Mouse (Mus musculus): Measurements from ENCODE around the gene Urb1.

The Urb1 gene

GRCm38 (mm10) chr16:90809975-90810715, at the start of gene Urb1:
Urb1 (minus strand) TSS chr16:90810413.
- DNase-seq (ENCODE audit: low read depth, low spot score) = peak; percentile 93

- DNase-seq (ENCODE audit: low read depth, low spot score) = no peak
Observed at GRCm38 (mm10) chr16:90858206-90858605, 48.0 kb upstream of the Urb1 start.

GRCm38 (mm10) chr16:90856552-90857200, 46.5 kb upstream of the Urb1 start:
- no peak for DNase-seq (ENCODE audit: low read depth, low spot score)

GRCm38 (mm10) chr16:90851621-90852334, 41.6 kb upstream of the Urb1 start:
- DNase-seq (ENCODE audit: low read depth, low spot score) = no peak

GRCm38 (mm10) chr16:90850881-90851280, 40.7 kb upstream of the Urb1 start:
- no peak for DNase-seq (ENCODE audit: low read depth, low spot score)

- DNase-seq (ENCODE audit: low read depth, low spot score) = no peak
Observed at GRCm38 (mm10) chr16:90849262-90849661, 39.0 kb upstream of the Urb1 start.

- DNase-seq (ENCODE audit: low read depth, low spot score) = no peak
Observed at GRCm38 (mm10) chr16:90848697-90849096, 38.5 kb upstream of the Urb1 start.

GRCm38 (mm10) chr16:90845591-90845990, 35.4 kb upstream of the Urb1 start:
- no peak for DNase-seq (ENCODE audit: low read depth, low spot score)

GRCm38 (mm10) chr16:90845038-90845437, 34.8 kb upstream of the Urb1 start:
- no peak for DNase-seq (ENCODE audit: low read depth, low spot score)

GRCm38 (mm10) chr16:90842164-90842563, 32.0 kb upstream of the Urb1 start:
- no peak for DNase-seq (ENCODE audit: low read depth, low spot score)

- no peak for DNase-seq (ENCODE audit: low read depth, low spot score)
Observed at GRCm38 (mm10) chr16:90837431-90837830, 27.2 kb upstream of the Urb1 start.

GRCm38 (mm10) chr16:90833041-90833791, 23.0 kb upstream of the Urb1 start:
- no peak for DNase-seq (ENCODE audit: low read depth, low spot score)

GRCm38 (mm10) chr16:90832495-90832894, 22.3 kb upstream of the Urb1 start:
- no peak for DNase-seq (ENCODE audit: low read depth, low spot score)

- DNase-seq (ENCODE audit: low read depth, low spot score) = no peak
Observed at GRCm38 (mm10) chr16:90831676-90832075, 21.5 kb upstream of the Urb1 start.

GRCm38 (mm10) chr16:90830686-90831439, 20.6 kb upstream of the Urb1 start:
- DNase-seq (ENCODE audit: low read depth, low spot score) = no peak

GRCm38 (mm10) chr16:90829894-90830685, 19.9 kb upstream of the Urb1 start:
- peak; percentile 37 for DNase-seq (ENCODE audit: low read depth, low spot score)

GRCm38 (mm10) chr16:90829136-90829535, 18.9 kb upstream of the Urb1 start:
- no peak for DNase-seq (ENCODE audit: low read depth, low spot score)

GRCm38 (mm10) chr16:90827498-90827897, 17.3 kb upstream of the Urb1 start:
- no peak for DNase-seq (ENCODE audit: low read depth, low spot score)

GRCm38 (mm10) chr16:90826457-90826856, 16.2 kb upstream of the Urb1 start, which contains the start of gene Eva1c:
Eva1c (plus strand) TSS chr16:90826719.
- DNase-seq (ENCODE audit: low read depth, low spot score) = no peak

GRCm38 (mm10) chr16:90826041-90826440, 15.8 kb upstream of the Urb1 start:
- no peak for DNase-seq (ENCODE audit: low read depth, low spot score)
